Mouse (Mus musculus) lung, adult 2 months (tissue): ENCODE results near the gene Eme1.

Source experiments
- CTCF ChIP-seq: fragments of 200-500 bp; IDR thresholded peaks from 2 replicates; pipeline ENCODE4 v1.5.1; 2011; ENCODE audit warnings: mild to moderate bottlenecking, low read length, control low read depth; ENCODE audit not compliant: insufficient read depth
- POLR2A ChIP-seq: fragments of 200-500 bp; IDR thresholded peaks from 2 replicates; pipeline ENCODE4 v1.6.1; 2011; ENCODE audit warnings: low read depth, mild to moderate bottlenecking, control low read depth, low read length, borderline replicate concordance; ENCODE audit errors: extremely low read depth

GRCm38 (mm10) chr11:94601321-94602281, 52.2 kb downstream of the Eme1 start, which contains the start of gene Acsf2:
- TF ChIP-seq POLR2A (no peak; the same call in 1 of the 2 replicates), CTCF (no peak)
